Mouse (Mus musculus) forebrain, embryonic 12.5 days (tissue): Measurements from ENCODE around the gene Psmb7. TPM values are rescaled to one million over a fixed set of nuclear protein-coding genes. Genes with fewer than 3 reads are reported as not detected.

ENCODE experiments used
- ATAC-seq: fragments of 200-750 bp; cut with Nextera tagmentation; 2 replicates; pipeline ENCODE4 v1.8.0; 2017; ENCODE audit warnings: moderate TSS enrichment; ENCODE audit not compliant: low FRiP score
- H3K27ac ChIP-seq: fragments of 300-500 bp; sonication (generic); 2 replicates; pipeline ENCODE4 v1.5.1; 2016; ENCODE audit warnings: mild to moderate bottlenecking
- H3K27me3 ChIP-seq: fragments of 300-500 bp; sonication (generic); 2 replicates; pipeline ENCODE4 v1.6.1; 2016; ENCODE audit warnings: mild to moderate bottlenecking
- H3K36me3 ChIP-seq: fragments of 300-500 bp; sonication (generic); replicated peaks from 2 replicates; pipeline ENCODE4 v1.6.1; 2016; ENCODE audit warnings: mild to moderate bottlenecking
- H3K4me1 ChIP-seq: fragments of 300-500 bp; sonication (generic); 2 replicates; pipeline ENCODE4 v1.6.1; 2016
- H3K4me2 ChIP-seq: fragments of 300-500 bp; sonication (generic); 2 replicates; pipeline ENCODE4 v1.6.1; 2016; ENCODE audit warnings: mild to moderate bottlenecking, moderate library complexity
- H3K4me3 ChIP-seq: fragments of 300-500 bp; sonication (generic); replicated peaks from 2 replicates; pipeline ENCODE4 v1.5.1; 2016; ENCODE audit warnings: mild to moderate bottlenecking
- H3K9ac ChIP-seq: fragments of 300-500 bp; sonication (generic); 2 replicates; pipeline ENCODE4 v1.6.1; 2016; ENCODE audit warnings: mild to moderate bottlenecking
- H3K9me3 ChIP-seq: fragments of 300-500 bp; sonication (generic); 2 replicates; pipeline ENCODE4 v1.6.1; 2016
- WGBS: fragments of 180-500 bp; shearing (Covaris S2); methylation state at CpG from one replicate; pipeline ENCODE4 v1.1.7; 2016; 5-methylcytosine and 5-hydroxymethylcytosine counted together
- polyA plus RNA-seq: library from polyadenylated mRNA; unstranded; fragments of >200 nt; fragmentation: Nextera tagmentation; extraction: Ambion mirVana; gene quantifications from 2 replicates; pipeline ENCODE4 v1.2.1, GENCODE M21; 2016

Gene Psmb7
- polyA plus RNA-seq, 1 experiment from 2014 or later: 294 TPM

DNA sequence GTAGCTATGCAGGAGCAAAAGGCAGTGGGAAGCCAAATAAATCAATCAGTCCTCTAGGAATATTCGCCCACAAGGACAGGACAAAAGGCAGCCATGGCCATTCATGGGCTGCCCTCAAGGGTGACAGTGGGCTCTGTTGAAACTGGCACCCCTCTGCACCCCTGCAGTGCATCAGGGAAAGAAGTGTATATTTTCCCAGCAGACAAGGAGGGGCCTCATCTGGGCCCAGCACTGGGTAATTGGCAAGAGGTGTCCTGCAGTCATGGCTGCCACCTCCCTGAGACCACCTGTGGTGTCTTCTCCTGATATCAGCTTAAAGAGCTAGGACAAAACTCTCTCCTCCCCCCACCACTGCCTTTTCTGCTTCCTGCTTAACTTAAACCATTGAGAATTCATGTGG is 64.4 kb downstream of the Psmb7 start:
- 0 out of 2 replicates have a peak, but pooled peaks have one; percentile 7 for ATAC-seq
- WGBS: 54% methylated on average over 1 of the region's 1 CpGs
- peaks cover 59% of the 10 kb centered on the region for H3K36me3 ChIP-seq

DNA sequence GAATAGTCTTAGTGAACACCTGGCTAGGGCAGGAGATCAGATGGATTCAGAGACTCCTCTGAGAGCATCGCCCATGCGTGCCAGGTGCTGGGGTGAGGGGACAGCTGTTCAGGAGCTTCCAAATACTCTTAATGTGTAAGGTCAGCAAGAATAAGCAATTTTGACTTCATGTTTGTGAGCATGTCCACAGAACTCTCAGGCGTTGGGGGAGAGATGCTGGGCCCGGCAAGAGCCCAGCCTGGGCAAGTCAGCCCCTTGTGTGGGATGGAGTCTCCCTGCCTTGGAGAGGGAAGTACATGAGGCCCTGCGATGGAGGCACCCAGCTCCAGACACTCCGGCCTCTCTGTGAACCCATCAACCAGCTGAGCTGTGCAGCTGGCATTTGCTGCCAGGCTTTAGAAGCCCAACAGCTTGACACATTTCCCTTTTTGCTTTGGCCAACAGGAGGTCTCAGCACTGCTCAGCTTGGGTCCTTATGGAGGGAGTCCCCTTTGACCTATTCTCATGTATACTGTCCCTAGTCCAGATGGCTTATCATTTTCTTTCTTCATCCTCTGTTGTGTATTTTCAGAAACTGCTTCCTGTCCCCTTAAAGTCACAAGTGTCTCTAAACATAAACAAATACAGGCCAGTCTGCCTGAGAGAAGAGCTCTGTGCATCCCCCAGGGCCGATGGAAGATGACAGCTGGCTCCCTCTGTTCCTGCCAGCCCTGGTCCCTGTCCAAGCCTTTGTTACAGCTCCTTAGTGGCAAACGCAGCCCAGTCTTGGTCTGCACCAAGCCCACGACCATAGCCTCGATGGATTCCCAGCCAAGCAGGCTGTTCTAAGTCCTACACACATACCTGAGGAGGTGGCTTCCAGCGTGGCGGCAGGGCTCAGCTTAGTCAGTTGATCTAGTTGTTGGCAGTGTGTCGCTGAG is 65.0 kb downstream of the Psmb7 start:
- no peak overlapping the region for H3K4me3 ChIP-seq
- WGBS: 75% methylated on average over 13 of the region's 13 CpGs
- no peaks in the 10 kb centered on the region for H3K27me3 ChIP-seq
- no peak overlapping the region for H3K4me2 ChIP-seq
- H3K36me3 ChIP-seq: peaks cover 59% of the 10 kb centered on the region
- ATAC-seq: no peak; the same call in 1 of the 2 replicates
- H3K4me1 ChIP-seq: peaks cover 37% of the 10 kb centered on the region
- H3K9ac ChIP-seq: no peak overlapping the region
- no peaks in the 10 kb centered on the region for H3K9me3 ChIP-seq
- H3K27ac ChIP-seq: peak overlapping the region; percentile 71

More for the DNA sequence above, 64.4 kb downstream of the Psmb7 start:
- Histone ChIP-seq H3K9ac (no peak overlapping the region), H3K4me1 (peaks cover 43% of the 10 kb centered on the region), H3K27ac (peak overlapping the region; percentile 71), H3K4me3 (no peak overlapping the region), H3K9me3 (no peaks in the 10 kb centered on the region), H3K27me3 (no peaks in the 10 kb centered on the region), H3K4me2 (no peak overlapping the region)

DNA sequence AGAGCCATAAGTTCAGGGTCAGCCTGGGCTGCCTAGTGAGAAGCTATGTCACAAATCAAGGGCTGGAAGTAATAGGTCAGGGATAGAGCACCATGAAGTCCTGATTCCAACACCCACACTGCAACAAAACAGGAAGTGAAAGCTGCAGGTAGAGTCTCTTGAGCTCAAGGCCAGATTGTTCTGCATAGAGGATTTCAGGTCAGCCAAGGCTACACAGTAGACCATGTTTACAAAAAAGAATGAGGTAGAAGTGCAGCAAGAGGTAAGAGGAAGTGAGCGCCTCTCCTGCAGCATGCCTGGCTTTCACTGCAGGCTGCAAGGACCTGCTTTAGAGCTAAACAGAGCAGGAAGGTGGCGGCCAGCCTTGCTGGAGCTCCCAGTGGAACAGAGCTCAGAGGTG is 69.2 kb downstream of the Psmb7 start:
- H3K36me3 ChIP-seq: peaks cover 78% of the 10 kb centered on the region
- H3K4me3 ChIP-seq: no peak overlapping the region
- H3K27ac ChIP-seq: no peak overlapping the region
- no peak overlapping the region for H3K4me2 ChIP-seq
- WGBS: 92% methylated on average over 2 of the region's 2 CpGs
- H3K4me1 ChIP-seq: peaks cover 21% of the 10 kb centered on the region
- no peak for ATAC-seq
- H3K9ac ChIP-seq: no peak overlapping the region
- no peaks in the 10 kb centered on the region for H3K27me3 ChIP-seq
- H3K9me3 ChIP-seq: no peaks in the 10 kb centered on the region

DNA sequence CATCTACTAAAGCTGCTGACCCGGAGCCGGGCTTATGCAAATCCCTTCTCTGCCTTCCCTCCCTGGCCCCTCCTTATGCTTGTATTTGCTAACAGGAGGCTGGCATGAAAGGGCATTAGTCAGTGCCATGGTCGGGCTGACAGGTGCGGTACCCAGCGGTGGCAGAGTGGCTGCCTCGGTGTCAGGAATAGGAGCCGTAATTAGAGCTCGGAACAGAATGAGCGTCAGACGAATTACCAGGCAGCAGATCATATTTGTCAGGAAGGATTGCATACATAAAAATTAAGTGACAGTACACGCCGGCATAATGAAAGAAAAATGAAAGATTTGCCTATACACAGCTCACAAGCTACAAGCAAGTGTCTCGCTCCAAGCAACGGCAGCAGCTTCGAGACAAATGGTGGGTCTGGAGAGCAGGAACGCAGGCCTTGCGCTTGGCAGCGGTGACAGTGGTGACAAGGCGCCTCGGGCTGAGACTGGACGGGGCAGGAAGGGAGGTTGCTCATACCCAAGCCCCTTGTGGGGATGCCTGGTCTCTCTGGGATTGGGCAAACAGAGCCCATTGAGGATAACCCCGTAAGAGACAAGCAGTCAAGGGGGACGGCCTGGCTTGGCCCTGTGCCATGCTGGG is 71.8 kb downstream of the Psmb7 start:
- no peak overlapping the region for H3K4me2 ChIP-seq
- no peaks in the 10 kb centered on the region for H3K9me3 ChIP-seq
- no peak overlapping the region for H3K4me3 ChIP-seq
- 78% methylated on average over 23 of the region's 23 CpGs for WGBS
- H3K27me3 ChIP-seq: no peaks in the 10 kb centered on the region
- H3K27ac ChIP-seq: peak overlapping the region; percentile 61; the same call in 1 of the 2 replicates
- peaks cover 75% of the 10 kb centered on the region for H3K36me3 ChIP-seq
- peaks cover 4% of the 10 kb centered on the region; the same call in 1 of the 2 replicates for H3K4me1 ChIP-seq
- no peak overlapping the region for H3K9ac ChIP-seq
- ATAC-seq: no peak; the same call in 1 of the 2 replicates

DNA sequence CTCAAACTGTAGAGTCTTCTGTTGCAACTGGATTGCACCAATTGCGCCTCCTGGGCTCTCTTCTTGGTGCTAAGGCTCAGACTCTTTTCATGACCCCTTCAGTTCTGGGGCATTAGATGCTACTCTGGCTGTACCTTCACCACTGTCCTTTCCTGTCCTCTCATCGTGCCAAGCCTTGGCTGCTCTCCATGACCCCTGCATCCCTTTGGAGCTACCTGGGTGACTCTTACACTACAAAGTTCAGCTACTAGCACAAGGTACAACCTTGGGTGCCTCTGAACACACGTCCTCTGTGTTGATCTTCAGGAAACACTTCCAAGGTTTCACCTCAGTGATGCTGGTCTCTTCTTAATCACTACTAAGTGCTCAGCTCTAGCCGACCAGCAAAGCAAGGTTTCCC is 81.3 kb downstream of the Psmb7 start:
- H3K9me3 ChIP-seq: no peaks in the 10 kb centered on the region
- ATAC-seq: no peak
- no peak overlapping the region for H3K4me2 ChIP-seq
- H3K27ac ChIP-seq: no peak overlapping the region
- no peaks in the 10 kb centered on the region for H3K27me3 ChIP-seq
- peaks cover 62% of the 10 kb centered on the region for H3K36me3 ChIP-seq
- H3K4me1 ChIP-seq: peaks cover 9% of the 10 kb centered on the region
- 92% methylated on average over 4 of the region's 4 CpGs for WGBS
- no peak overlapping the region for H3K4me3 ChIP-seq
- H3K9ac ChIP-seq: no peak overlapping the region

DNA sequence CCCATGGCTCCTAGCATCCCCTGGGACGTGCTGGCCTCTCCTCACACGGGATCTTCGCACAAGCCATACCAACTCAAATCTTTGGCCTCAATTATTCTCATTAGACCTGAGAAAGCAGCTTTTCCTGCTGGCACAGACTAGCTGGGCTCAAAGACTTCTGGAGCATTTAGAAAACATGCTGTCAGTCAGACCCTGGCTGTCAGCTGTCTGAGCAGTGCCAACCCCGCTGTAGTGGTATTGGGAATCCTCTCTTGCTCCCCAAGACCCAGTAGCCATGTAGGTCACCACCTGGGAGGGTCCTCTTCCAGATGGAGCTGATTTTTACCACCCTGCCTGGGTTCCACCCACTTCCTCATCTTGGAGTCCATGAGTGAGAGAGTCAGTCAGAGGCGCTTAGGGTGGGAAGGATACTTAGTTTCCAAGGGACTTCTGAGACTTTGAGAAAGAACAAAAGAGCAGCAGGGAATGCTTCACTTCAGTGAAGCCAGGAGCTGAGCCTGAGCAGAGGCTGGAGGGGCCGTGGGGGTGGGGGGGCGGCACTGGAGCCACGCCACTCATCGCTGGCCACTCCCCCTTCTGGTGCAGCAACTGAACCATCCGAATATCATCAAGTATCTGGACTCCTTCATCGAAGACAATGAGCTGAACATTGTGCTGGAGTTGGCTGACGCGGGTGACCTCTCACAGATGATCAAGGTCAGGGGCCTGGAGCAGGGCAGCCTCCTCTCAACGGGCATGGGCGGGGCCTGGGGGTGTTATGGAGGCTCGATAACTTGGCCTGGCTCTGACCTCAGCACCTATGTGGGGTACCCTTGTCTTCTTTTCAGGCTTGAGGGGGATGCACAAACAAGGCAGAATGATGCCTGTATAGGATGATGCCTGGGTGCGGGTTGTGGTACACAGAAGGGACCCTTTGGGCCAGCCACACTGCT is 83.3 kb downstream of the Psmb7 start:
- Histone ChIP-seq H3K4me3 (no peak overlapping the region), H3K9ac (no peak overlapping the region), H3K4me2 (no peak overlapping the region), H3K9me3 (no peaks in the 10 kb centered on the region), H3K4me1 (peaks cover 15% of the 10 kb centered on the region), H3K36me3 (peaks cover 54% of the 10 kb centered on the region), H3K27ac (no peak overlapping the region), H3K27me3 (no peaks in the 10 kb centered on the region)
- WGBS: 51% methylated on average over 17 of the region's 17 CpGs
- ATAC-seq: no peak

DNA sequence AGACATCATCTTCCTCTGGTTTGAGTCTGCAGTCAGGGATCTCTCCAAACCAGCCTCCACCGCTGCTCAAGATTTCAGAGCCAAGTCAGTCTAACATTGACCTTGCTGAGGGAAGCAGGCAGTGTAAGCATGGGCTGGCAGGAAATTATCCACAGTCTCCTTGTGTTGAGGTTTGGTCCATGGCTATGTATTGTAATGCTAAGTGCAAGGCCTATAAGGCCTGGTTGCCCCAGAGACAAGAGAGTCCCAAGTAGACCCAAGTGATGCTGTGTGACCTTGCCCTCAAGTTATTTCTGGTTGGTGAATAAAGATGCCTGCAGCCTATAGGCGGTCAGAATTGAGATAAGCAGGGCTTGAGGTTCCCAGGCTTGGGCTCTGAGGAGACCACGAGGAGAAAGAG is 87.2 kb downstream of the Psmb7 start:
- 85% methylated on average over 3 of the region's 3 CpGs for WGBS
- Histone ChIP-seq H3K27ac (no peak overlapping the region), H3K27me3 (no peaks in the 10 kb centered on the region), H3K4me2 (no peak overlapping the region), H3K4me1 (peaks cover 43% of the 10 kb centered on the region), H3K9me3 (no peaks in the 10 kb centered on the region), H3K9ac (no peak overlapping the region), H3K36me3 (peaks cover 34% of the 10 kb centered on the region), H3K4me3 (no peak overlapping the region)
- ATAC-seq: no peak

DNA sequence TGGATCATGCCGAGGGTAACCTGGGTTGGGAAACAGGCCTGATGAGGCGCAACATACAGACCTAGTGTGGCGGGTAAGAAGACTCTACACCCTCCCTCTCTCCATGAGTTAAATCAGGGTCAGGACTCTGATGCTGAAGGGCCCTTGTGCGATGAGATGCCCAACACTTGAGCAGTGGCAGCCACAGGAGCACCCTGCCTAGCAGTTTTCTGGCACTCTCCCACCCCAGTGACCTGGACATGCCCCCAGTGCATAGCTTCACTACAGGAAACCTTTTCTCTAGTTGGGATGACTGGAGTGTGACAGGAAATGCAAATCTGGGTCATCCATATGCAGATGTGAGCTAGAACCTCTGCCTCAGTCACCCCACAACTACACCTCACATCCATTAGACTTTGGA is 88.2 kb downstream of the Psmb7 start:
- no peak overlapping the region for H3K9ac ChIP-seq
- H3K4me2 ChIP-seq: no peak overlapping the region
- H3K4me3 ChIP-seq: no peak overlapping the region
- H3K27me3 ChIP-seq: no peaks in the 10 kb centered on the region; the same call in 1 of the 2 replicates
- whole genome bisulfite sequencing: 88% methylated on average over 4 of the region's 4 CpGs
- H3K36me3 ChIP-seq: peaks cover 37% of the 10 kb centered on the region
- ATAC-seq: no peak
- H3K9me3 ChIP-seq: no peaks in the 10 kb centered on the region
- no peak overlapping the region for H3K27ac ChIP-seq
- H3K4me1 ChIP-seq: peaks cover 42% of the 10 kb centered on the region

DNA sequence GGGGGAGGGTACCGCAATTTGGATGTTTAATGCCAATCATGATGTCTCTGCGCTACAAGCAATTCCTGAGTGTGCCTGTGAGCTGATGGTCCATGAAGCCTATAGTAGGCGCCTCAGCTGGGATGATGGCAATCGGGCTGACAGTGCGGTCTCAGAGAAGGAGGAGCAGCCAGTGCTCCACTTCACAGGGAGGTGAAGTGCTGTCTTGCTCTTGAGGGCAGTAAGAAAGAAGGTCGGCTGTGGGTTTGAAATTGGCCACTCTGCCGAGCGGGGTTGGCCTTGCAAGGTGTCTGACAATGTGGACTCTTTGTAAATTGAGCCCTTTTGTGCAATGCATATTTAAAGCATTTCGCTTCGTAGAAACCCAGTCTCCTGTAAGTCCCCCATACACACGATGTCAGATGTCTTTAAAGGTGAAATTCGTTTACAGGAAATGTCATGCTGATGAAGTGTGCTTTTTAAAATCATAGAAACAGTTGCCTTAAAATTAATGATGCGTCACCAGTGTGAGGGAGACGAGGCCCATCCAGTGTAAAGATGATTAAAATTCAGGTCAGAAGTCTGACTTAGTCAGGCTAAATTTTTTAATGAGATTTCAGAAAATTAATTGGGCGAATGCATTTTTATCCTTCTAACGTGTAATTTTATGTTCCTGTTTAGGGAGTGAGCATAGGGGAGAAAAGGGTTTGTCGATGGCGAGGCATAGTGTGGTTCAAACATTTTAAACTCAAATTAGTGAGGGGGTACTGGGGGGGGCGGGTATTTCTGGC is 89.5 kb downstream of the Psmb7 start:
- Histone ChIP-seq H3K4me3 (no peak overlapping the region), H3K27ac (peak overlapping the region; percentile 37; the same call in 1 of the 2 replicates), H3K9ac (no peak overlapping the region), H3K9me3 (no peaks in the 10 kb centered on the region), H3K4me1 (peaks cover 37% of the 10 kb centered on the region), H3K27me3 (no peaks in the 10 kb centered on the region; the same call in none of the 2 replicates), H3K36me3 (peaks cover 34% of the 10 kb centered on the region), H3K4me2 (no peak overlapping the region)
- 55% methylated on average over 19 of the region's 19 CpGs for WGBS
- ATAC-seq: no peak

DNA sequence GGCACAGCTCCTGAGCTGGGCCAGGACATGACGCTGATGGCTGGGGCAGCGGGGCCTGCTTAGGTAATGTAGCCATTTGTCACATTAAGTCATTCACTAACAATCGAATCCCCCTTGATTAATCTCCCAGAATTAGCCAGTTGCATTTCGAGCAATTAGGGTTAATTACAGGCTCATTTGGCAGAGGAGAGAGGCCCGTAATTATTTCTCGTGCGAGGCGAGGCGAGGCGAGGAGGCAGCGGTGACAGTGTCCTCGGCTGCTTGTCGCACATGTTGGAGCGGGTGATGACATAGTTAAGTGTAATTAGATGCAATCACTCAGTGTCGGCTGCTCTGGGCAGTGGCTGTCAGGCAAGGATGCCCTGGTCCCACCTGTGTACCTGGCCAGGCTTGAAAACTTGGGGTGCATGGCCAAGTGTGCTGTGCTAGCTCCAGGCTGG is 91.9 kb downstream of the Psmb7 start:
- peaks cover 16% of the 10 kb centered on the region for H3K36me3 ChIP-seq
- peak; percentile 67 for ATAC-seq
- peaks cover 49% of the 10 kb centered on the region for H3K4me1 ChIP-seq
- no peaks in the 10 kb centered on the region; the same call in none of the 2 replicates for H3K27me3 ChIP-seq
- H3K27ac ChIP-seq: peak overlapping the region; percentile 26; the same call in 1 of the 2 replicates
- WGBS: 39% methylated on average over 15 of the region's 15 CpGs
- no peaks in the 10 kb centered on the region for H3K9me3 ChIP-seq
- no peak overlapping the region for H3K9ac ChIP-seq
- no peak overlapping the region for H3K4me3 ChIP-seq
- H3K4me2 ChIP-seq: no peak overlapping the region

DNA sequence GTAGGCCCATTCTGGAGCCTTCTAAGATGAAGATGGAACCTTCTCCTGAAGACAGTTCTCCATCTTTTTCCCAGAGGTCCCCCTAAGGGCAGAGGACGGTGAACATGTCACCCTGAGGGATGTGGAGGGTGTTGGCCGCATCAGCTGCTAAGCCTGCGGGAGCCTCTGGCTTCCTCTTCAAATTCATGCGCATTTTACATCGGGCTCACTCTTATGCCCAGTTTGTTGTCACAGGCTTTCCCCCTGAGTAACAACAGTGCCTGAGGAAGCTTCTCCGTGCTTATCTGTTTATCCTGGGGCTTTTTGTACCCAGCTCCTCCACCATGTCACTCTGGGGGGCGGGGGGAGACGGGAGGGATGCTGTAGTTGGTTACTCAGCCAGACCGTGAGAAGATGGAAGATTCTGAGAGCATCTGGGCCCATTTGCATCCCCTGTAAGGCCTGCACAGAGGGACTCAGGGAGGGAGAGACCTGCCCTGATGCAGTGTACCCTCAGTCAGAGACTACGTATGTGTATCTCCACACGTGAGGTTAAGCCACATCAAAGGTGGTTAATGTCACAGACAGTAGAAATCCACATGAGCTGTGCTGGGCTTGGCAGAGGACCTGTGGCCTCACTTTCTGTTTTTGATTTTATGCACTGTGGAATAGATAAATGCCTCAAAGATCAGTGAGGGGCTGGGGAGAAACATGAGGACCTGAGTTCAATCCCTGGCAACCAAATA is 95.9 kb downstream of the Psmb7 start:
- Histone ChIP-seq H3K36me3 (peaks cover 16% of the 10 kb centered on the region), H3K9me3 (no peaks in the 10 kb centered on the region), H3K27ac (no peak overlapping the region; the same call in 1 of the 2 replicates), H3K4me1 (peaks cover 39% of the 10 kb centered on the region), H3K4me3 (no peak overlapping the region), H3K9ac (no peak overlapping the region), H3K4me2 (no peak overlapping the region), H3K27me3 (no peaks in the 10 kb centered on the region; the same call in none of the 2 replicates)
- no peak for ATAC-seq
- 64% methylated on average over 11 of the region's 11 CpGs for WGBS
